Mouse (Mus musculus): ENCODE measurements around the gene Ccnyl1.

Gene Ccnyl1

DNA sequence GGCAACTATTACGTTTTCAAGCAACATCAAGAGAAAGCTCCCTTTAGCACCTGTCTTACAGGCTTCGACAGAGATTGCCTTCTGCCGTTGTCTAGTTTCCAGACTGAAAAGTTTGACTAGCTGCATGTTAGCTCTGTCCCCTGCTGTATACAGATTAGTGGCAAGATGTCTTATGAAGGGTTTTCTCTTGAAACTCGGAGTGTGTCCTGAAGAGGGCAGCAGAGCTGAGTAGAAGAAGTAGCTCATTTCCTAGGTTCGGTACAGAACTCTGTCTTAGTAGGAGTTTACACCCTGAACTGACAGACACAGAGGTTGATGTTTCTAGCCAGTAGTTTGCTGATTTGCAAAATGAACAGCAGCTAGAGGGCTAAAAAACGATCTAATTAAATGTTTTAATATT lies 15.0 kb downstream of the Ccnyl1 start:
- DNase-seq: peak; percentile 80

DNA sequence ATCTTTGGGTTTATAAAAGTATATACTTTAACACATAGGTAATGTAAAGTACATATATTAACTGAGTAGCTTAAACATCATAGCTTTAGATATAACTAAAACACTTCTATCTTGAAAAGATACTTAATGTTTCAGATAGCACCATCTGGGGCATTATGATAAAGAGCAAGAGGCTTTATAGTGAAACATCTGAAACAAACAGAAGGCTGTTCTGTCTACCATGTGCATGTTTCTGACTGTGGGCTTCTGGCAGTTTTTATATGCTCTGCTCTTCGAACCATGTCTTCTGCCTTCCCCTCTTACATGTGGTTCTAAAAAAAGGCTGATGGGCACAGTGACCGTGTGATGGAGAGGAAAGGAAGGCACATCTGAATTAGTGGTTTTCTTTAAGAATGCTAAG lies 16.4 kb downstream of the Ccnyl1 start:
- no peak for DNase-seq

DNA sequence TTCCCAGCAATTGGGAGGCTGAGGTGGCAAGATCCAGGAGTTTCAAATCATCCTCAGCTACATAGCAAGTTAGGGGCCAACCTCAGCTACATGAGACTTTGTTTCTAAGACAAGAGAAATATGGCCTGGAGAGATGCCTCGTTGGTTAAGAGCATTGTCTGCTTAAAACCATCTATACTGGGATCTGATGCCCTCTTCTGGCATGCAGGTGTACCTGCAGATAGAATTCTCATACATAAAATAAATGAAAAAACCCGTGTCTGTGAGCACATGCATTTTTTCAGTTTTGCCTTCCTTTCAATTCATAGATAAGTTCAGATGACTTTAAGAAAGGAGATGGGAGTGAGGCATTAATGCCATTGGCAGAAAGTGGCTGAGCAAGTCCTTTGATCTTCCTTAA lies 19.6 kb downstream of the Ccnyl1 start:
- no peak for DNase-seq

DNA sequence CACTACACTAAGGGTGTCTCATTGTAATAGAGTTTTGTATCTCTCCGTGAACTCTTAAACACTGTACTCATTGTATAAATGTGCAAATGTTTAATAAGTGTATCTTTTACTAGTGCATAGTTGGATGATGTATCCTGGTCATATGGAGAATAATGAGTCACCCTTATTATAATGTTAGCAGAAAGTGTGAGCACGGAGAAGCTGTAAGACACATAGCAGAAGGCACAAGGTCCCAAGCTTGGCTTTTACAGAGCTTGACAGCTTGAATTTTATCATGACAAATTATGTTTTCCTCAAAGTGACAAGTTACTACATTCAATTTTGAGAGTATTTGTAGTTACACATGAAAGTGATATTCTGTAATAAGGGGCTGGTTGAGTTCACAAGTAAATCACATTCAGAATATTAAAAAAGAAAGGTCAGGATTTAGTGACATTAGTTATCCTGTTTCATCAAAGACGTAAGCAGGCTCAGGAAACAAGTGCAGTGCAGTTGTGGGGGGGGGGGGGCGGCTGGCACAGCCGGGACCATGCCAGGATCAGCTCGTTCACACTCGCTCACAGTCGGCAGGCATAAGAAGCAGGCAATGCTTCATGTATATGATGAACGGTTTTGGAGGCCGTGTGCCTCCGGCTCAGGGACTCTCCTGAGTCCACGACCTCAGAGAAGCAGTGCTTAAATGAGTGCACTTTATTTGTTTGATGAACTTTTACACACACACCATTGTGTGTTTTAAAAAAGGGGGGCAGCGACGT lies 21.9 kb downstream of the Ccnyl1 start:
- no peak for DNase-seq

DNA sequence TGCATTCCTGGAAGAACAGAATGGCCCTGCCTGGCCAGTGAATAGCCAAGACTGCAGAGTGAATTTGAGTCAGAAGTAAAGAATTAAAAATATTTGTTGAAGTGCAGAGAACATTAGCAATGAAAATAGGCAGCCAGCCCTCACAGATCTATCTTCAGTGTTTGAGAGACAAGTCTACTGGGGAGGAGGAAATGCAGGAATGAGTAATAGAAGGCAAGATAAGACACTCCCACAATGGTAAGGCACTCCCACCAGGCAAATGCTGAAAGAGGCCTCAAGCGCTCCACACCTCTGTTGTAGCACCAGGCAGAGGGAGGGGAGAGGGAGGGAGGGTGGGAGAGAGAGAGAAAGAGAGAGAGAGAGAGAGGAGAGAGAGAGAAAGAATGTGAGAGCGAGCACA lies 25.2 kb downstream of the Ccnyl1 start:
- no peak for DNase-seq

DNA sequence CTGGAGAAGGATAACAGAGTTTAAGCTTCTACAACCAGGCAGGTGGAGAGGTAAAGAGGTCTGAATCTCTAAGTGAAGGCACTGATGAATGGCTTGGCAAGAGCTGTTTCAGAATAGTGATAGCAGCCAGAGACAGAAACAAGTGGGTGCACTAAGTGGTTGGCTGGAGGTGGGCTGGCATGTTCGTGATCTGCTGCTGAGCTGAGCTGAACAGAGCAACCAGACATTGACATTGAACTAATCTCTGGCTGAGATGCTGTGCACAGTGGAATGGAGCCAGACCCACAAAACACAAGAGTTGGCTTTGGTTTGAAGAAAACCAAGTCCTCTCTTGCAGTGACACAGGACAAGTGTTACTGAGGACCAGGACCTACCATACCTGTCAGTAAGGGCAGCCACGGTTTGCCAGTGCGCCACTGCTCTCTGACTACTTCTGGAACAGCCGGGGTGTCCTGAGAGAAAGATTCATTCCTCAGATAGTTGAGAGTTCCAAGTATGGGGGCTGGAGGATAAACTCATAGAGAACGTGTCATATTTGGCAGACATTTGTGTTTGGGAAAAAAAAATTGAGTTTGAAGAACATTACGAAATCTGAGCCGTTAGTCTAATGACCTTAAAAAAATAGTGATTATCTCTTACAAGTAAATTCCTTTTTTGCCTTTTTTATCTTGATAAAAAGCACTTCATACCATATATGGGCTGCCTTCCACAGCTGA lies 26.5 kb downstream of the Ccnyl1 start:
- peak; percentile 10 for DNase-seq

DNA sequence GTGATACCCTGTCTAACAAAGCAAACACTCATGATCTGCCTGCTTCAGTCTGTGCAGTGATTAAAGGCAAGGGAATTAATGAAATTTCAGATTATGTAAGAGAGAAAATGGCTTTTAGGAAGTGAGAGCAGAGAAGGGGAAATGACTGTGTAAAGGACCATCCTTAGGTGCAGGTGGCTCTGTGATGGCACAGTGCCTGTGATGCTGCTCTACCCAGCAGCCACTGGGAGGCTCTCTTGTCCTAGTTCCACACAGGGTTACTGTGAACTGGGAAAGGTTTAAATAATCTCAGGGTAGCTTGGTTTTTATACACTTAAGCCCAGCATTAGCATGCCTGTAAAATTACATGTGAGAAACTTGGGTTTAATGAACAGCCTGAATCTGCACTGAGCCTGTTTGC lies 27.2 kb downstream of the Ccnyl1 start:
- DNase-seq: peak; percentile 67

DNA sequence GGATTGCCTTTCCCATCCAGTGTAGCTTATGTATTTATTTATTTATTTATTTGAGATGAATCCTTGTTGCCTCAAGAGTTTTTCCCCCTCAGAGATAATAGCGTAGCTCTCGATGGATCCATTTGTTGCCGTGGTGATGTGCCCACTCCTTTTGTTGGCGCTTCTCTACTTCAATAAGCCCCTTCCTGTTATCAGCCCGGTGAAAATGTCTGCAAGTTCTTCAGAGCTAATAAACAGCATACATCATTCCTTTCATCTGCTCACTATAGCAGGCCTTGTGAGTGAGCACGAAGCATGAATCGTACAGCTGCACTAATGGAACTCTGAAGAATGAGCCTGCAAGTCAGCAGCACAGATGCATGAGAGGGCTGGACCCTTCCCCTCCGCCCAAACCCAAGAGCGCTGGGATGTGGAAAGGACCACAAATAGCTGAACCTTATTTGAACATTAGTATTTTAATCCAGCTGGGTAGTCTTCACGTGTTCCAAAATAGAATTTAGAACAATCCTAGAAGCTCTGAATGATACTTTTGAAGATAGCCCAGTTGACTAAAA lies 30.9 kb downstream of the Ccnyl1 start:
- no peak for DNase-seq

DNA sequence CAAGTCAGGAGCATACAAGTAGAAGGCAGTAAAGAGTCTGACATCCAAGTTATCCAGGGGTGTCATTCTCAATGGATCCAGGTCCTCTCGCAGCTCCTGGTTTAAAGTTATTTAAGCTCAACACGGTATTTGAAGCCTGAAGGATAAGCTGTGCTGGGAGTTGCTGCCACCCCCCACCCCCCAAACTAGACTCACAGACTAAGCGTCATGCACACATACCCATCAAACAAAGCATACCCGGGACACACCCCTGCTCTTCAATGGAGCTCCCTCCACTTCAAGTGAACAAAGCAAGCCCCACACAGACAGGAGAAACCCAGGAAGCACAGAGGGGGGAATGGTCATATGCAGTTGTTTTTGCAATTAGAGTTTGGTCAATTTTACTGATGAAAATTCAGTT lies 39.8 kb downstream of the Ccnyl1 start:
- DNase-seq: no peak

DNA sequence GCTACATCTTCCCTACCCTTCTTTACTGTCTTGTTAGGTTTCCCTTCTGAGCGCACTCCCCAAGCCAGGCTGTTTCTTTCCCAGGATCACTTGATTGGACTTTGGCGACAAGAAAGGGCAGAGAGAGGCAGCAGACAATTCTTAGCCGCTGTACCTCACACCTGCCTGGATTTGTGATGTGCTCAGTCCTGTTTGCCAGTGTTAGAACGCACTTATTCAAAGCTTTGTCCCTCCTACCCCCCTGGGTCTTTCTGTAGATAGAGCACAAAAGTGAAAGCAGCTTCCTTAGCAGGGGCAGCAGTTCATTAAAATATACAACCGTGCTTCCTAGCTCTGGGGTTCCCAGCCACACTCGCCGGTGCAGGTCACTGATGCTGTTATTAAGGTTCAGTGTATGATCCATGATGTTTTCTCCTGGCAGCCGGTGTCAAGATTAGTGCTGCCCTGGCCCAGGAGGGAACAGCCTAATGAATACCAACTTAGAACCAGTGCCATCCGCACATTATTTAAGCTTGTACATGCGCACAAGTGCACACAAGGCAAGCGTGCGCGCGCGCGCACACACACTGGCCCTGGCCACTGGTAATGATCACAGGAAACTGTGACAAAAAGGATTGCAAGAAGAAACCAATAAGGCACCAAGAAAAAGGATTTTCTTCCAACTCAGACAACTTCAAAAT lies 41.2 kb downstream of the Ccnyl1 start:
- DNase-seq: no peak

DNA sequence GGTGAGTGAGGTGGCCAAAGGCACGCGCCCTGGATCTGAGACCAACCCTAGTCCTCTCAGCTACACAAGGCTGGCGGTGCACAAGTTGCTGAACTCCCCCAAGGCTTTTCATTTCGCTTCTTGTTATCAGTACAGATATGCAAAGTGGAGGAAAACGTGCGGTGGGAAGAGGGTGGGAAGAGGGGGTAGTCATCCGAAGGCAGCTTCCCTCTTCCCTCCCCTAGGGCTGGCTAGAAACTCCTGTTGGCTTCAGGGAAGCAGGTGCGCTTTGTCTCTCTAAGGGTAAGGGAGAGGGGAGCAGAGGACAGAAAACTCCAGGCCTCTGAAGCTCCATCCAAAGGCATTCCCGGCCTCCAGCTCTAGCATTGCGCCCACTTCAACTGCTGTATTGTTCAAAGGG lies 41.9 kb downstream of the Ccnyl1 start:
- no peak for DNase-seq

DNA sequence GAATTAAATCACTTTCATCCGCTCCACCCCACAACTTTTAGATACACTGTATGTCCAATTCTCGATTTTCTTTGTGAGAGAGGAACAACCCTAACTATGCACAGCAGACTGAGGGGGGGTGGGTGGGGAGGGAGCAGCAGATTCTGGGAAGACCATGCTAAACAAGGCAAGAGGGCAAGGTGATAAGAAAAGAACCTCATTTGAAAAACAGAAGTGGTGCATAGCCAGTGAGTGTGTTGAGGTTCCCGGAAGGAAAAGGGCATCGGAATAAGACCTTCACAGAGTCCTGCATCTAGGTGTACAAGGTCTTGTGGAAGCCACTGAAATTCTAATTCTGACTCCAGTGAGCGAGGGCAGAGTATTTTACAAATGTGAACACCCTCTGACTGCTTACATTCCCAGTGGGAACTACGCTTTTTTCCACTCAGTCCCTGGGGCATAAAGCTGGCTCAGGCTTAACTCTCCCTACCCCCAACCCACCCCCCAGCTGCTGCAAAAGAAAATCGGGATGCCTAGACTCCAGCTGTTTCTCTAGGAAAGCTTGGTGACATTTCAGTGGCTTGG lies 42.5 kb downstream of the Ccnyl1 start:
- no peak for DNase-seq

DNA sequence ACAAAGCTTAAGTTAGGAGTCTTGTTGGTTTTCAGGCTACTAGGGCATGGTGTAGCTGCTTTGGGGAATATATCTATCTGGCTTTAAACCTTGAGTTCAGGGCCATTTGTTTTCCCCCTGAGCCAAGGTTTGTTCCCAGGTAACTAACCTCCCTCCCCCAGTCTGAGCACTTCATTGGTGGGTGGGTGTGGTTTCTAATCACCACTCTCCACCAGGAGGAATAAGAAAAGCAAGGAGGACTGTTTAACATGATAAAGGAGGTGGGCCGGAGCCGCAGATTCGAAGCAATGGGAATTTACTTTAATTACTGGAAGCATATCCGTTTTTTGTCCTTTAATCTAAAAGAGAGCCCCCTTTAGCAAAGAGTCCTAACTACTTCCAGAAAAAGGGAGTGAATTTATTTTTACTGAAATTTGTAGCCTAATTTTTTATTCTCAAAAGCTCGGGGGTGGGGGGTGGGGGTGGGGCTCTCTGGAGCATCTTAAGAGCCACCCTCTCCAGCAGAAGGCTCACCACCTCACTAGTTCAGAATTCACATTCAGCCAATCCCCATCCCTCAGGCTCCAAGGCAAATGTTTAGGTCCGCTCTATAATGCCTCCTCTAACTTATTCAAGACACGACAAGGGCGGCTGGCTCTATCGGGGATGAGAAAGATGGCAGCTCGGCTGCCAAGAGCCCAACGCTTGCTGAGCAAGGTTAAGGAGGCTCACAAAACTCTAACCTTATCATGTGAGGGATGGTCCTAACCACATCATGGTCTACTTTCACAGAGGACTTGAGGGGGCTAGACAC lies 43.4 kb downstream of the Ccnyl1 start:
- no peak for DNase-seq

DNA sequence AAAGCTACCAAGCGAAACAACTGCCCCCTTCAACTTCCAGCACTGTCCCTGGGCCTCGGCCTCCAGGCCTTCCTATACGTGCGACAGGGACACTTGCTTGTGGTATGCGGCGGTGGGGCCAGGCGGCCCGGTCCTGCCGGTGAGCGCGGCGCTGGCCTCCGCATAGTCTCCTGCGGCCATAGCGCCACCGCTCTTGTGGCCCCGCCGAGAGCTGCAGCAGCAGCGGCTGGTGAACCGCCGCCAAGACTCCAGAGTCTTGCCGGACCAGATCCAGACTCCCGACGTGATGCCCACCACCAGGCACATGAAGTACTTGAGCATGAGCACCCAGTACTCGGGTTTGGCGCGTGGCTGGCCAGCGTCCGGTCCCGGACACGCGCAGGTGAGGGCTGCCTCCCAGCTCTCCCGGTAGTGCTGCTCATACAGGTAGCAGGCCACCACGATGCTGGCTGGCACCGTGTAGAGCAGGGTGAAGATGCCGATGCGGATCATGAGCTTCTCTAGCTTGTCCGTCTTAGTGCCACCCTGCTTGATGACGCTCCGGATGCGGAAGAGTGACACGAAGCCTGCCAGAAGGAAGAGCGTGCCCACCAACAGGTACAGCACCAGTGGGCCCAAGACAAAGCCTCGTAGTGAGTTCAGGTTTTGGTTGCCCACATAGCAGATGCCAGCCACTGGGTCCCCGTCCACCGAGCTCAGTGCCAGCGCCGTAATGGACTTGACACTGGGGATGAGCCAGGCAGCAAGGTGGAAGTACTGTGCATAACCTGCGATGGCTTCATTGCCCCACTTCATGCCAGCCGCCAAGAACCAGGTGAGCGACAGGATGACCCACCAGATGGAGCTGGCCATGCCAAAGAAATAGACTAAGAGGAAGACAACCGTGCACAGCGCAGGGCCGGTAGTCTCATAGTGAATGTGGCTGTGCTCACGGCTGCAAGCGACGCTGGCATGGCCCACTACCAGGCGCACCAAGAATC lies 44.8 kb downstream of the Ccnyl1 start:
- peak; percentile 31 for DNase-seq

DNA sequence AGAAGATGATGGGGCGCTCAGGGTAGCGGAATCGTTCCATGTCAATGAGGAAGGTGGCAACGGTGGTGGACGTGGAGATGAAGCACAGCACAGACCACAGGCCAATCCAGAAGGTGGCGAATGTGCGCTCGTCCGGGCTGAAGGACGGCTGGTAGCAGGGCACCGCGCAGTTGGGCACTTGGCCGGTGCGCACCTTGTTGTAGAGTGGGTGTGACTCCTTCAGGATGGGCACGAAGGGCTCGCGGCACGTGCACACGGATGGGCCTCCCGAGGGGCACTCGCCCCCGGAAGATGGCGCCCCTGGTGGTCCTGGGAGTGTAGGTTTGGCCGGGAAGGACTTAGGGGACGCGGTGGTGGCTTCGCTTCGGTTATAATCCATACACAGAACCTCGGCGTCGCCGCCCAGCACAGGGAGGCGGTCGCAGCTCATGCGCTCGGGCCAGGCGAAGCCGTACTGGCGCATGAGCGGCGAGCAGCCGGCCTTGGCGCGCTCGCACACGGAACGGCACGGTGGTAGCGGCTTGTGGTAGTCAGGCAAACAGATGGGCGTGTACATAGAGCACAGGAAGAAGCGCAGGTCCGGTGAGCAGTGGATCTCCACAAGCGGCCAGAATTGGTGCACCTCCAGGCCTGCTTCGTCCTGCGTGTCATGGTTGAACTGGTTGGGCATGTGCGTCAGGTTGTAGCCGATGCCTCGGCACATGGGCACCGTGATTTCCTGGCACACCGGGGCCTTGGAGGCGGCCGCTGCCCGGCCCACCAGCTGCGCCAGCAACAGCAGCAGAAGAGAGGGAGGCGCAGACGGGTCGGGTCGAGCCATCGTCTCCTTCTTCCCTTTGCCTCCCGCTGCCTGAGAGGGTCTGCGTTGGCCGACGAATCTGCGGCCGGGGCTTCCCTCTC lies 45.8 kb downstream of the Ccnyl1 start:
- peak; percentile 45 for DNase-seq

DNA sequence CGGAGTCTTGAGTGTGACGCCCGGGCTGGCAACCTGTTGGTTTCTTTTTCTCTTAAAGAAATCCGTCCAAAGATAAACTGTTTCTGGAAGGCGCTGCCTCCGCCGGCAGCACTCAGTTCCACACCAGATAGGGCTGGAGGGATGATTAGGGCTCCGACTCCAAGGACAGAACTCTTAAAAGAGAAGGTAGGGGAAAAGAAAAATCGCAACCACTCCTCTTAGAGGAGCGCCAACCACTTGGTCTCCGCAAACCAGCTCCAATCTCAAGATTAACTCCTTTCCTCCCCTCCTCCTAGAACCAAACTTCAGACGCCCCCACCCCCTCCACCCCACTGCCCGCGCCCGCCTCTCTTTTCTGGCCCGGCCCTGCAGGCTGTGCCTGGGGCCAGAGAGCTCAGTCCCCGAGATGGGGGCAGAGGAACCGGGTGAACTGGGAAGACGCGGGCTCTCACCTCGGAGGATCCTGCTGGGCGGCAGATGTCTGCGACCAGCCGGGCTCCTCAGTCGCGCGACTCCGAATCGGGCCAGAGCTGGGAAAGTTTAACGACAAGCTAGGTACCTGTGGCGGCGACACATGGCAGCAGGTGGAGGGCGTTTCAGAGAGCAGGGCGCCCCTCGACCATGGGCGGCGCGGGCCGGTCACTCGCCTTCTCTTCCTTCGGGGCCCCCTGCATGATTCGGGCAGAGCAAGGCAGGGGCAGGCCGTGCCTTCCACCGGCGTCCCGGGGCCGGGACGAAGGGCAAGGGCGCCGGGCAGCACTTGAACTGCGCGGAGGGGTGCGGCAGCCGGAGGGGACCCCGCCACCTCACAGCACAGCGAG lies 46.6 kb downstream of the Ccnyl1 start:
- peak; percentile 29 for DNase-seq

DNA sequence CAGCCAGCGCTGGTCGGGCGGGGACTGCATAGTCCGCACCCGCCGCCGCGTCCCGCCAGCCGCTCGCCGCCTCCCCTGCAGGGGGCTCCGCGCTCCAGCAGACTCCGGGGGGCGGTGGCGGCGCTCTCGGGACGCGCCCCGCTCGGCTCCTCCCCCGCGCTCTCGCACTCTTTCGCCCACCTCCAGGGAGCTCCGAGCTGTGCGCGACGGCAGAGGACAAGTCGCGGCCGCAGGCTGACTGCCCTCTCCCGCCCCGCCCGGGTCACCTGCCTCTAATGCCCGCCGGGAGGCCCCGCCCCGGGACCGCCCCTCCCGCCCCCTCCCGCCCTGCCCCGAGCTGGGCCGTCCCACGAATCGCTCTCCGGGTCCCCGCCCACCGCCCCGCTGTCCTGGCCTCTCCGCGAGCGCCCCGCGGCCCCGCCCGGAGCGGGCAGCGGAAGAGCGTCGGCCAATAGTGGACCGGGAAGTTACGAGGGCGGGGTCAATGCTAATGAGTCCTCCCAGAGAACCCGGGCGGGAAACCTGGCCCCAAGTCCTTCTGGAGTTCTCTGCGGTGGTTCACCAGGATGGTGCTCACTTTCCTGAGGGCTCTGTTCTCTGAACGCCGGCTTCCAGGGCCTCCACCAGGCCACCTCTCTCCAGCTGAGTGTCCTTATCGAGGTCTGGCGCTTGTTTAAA lies 47.4 kb downstream of the Ccnyl1 start, which contains the start of gene Fzd5:
Fzd5 (minus strand) TSS at position 250 of the 678 bp plus-strand sequence.
- peak; percentile 93 for DNase-seq

DNA sequence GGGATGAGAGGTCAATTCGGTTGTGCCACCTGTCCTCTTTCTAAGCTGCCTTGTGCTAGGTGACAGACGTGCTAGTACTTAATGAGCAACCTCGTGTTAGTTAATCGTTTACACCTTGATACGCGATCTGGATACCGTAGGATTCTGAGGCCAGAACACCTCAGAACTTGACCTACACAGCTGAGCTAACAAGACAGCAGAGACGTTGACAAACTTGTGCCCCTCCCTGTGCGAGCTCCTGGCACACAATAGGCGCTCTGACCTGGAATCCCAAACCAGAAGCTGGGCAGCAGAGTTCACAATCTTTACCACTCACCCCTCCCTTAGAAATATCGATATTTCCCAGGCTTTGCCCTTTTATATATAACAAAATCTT lies 47.9 kb downstream of the Ccnyl1 start:
- peak; percentile 25 for DNase-seq

DNA sequence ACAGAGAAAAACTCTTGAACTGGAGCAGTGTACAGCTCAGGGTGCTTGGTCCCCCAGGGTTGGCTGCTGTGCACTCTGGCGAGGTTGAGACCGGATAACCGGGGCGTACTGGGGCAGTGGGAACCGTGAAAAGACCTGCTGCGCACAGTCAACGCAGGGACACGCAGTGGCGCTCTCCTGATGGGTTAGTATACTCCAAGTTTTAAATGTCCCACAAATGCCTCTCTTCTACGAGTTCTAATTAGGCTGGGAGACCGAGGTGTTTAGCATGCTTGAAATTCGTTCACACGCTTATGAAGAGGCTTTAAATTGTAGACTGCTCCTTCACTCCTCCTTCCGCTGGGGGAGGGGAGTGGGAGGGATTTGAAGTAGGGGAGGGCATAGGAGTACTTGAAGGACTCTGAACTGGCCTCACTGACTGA lies 48.4 kb downstream of the Ccnyl1 start:
- peak; percentile 64 for DNase-seq

Data from lung, postnatal 14 days (tissue).